Mouse (Mus musculus): ENCODE data around the gene Dyrk2. TPM values are rescaled to one million over a fixed set of nuclear protein-coding genes. Genes with fewer than 3 reads are reported as not detected.

Dyrk2 gene
- polyA plus RNA-seq, 1 experiment from 2014 or later: 14.6 TPM

DNA sequence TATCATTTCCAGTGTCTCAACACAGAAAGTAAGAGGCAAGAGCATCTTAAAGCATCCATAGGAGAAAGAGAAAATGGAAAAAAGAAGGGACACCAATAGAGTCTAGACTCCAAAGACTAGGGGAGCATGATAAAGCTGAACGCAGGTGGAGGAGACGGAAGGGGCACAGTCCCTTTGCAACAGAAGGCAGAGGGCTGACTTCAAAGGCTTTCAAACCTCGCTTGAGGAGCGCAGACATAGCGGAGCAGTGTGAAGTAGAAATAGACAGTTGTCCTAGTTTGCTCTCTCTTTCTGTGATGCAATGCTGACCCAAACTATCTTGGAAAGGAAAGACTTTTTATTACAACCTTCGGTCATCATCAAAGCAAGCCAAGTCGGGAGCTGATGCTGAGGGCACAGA, 42.9 kb downstream of the Dyrk2 start:
- Histone ChIP-seq H3K27me3 (ENCODE audit: control insufficient read depth, insufficient read depth, low read length) (no peaks in the 10 kb centered on the region), H3K9me3 (ENCODE audit: control insufficient read depth, low read length) (no peaks in the 10 kb centered on the region), H3K4me3 (replicated peaks; ENCODE audit: low read length) (no peak overlapping the region), H3K4me1 (replicated peaks; ENCODE audit: control insufficient read depth, insufficient read depth, low read length) (no peaks in the 10 kb centered on the region), H3K36me3 (replicated peaks; ENCODE audit: control insufficient read depth, insufficient read depth) (no peaks in the 10 kb centered on the region), H3K4me2 (replicated peaks) (no peak overlapping the region), H3K9ac (no peak overlapping the region), H3K27ac (no peak overlapping the region)
- 96% methylated on average over 7 of the region's 7 CpGs for WGBS
- no peak for ATAC-seq (ENCODE audit: low FRiP score)
- DNase-seq (ENCODE audit: low spot score): no peak

- Histone ChIP-seq H3K27ac (no peak overlapping the region), H3K4me3 (replicated peaks; ENCODE audit: low read length) (no peak overlapping the region), H3K9me3 (ENCODE audit: control insufficient read depth, low read length) (no peaks in the 10 kb centered on the region), H3K4me1 (replicated peaks; ENCODE audit: control insufficient read depth, insufficient read depth, low read length) (no peaks in the 10 kb centered on the region), H3K4me2 (replicated peaks) (no peak overlapping the region), H3K27me3 (ENCODE audit: control insufficient read depth, insufficient read depth, low read length) (no peaks in the 10 kb centered on the region), H3K36me3 (replicated peaks; ENCODE audit: control insufficient read depth, insufficient read depth) (no peaks in the 10 kb centered on the region), H3K9ac (no peak overlapping the region)
- no peak for ATAC-seq (ENCODE audit: low FRiP score)
- WGBS: 86% methylated on average over 8 of the region's 8 CpGs
- DNase-seq (ENCODE audit: low spot score): no peak
Observed at GRCm38 (mm10) chr10:118824830-118825229, 45.2 kb downstream of the Dyrk2 start.

- H3K36me3 ChIP-seq (replicated peaks; ENCODE audit: control insufficient read depth, insufficient read depth): no peaks in the 10 kb centered on the region
- no peak overlapping the region for H3K4me2 ChIP-seq (replicated peaks)
- no peaks in the 10 kb centered on the region for H3K27me3 ChIP-seq (ENCODE audit: control insufficient read depth, insufficient read depth, low read length)
- no peaks in the 10 kb centered on the region for H3K9me3 ChIP-seq (ENCODE audit: control insufficient read depth, low read length)
- ATAC-seq (ENCODE audit: low FRiP score) (peak; percentile 78; the same call in 1 of the 2 replicates), DNase-seq (ENCODE audit: low spot score) (peak; percentile 73)
- H3K4me1 ChIP-seq (replicated peaks; ENCODE audit: control insufficient read depth, insufficient read depth, low read length): no peaks in the 10 kb centered on the region
- H3K9ac ChIP-seq: no peak overlapping the region
- H3K4me3 ChIP-seq (replicated peaks; ENCODE audit: low read length): no peak overlapping the region
- WGBS: 29% methylated on average over 7 of the region's 7 CpGs
- no peak overlapping the region for H3K27ac ChIP-seq
Observed at GRCm38 (mm10) chr10:118820901-118821300, 49.1 kb downstream of the Dyrk2 start.

DNA sequence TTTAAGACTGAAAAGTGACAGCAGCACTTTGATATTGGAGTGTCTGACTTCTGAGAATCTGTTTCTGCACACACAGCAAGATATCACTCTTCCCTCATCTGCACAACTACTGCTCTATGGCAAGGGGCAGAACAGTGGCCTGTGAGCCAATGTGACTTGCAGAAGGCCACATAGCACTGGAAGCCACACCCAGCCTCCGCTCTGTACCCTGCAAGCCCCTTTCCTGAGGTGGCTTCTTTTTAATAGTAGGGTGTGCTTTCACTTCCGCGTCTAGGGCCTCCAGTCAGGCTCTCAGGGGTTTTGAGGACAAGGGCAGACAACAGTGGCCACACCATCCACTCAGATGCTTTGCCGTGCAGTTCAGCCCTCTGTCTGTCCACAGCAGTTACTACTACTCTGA, 50.2 kb downstream of the Dyrk2 start:
- Histone ChIP-seq H3K4me1 (replicated peaks; ENCODE audit: control insufficient read depth, insufficient read depth, low read length) (no peaks in the 10 kb centered on the region), H3K27ac (no peak overlapping the region), H3K9ac (no peak overlapping the region), H3K9me3 (ENCODE audit: control insufficient read depth, low read length) (no peaks in the 10 kb centered on the region), H3K36me3 (replicated peaks; ENCODE audit: control insufficient read depth, insufficient read depth) (no peaks in the 10 kb centered on the region), H3K4me3 (replicated peaks; ENCODE audit: low read length) (no peak overlapping the region), H3K27me3 (ENCODE audit: control insufficient read depth, insufficient read depth, low read length) (no peaks in the 10 kb centered on the region), H3K4me2 (replicated peaks) (no peak overlapping the region)
- DNase-seq (ENCODE audit: low spot score) (no peak), ATAC-seq (ENCODE audit: low FRiP score) (no peak)
- WGBS: 85% methylated on average over 4 of the region's 4 CpGs

DNA sequence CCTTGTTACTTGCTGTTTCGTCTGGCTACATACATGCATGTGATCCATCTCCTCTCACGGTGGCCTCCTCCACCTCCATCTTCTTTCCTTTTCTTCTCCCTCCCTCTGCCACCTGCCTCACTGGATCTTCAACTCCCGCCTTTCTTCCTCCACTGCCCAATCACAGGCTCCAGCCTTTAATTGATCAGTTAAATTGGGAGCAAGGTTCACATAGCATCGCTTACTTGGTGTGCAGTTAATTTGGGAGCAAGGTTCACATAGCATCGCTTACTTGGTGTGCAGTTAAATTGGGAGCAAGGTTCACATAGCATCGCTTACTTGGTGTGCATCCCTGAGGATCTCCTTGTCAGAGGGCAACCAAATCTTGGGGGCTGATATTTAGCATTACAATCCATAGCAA, 52.9 kb downstream of the Dyrk2 start:
- no peak for DNase-seq (ENCODE audit: low spot score)
- no peak overlapping the region for H3K9ac ChIP-seq
- H3K27ac ChIP-seq: no peak overlapping the region
- 91% methylated on average over 6 of the region's 6 CpGs for WGBS
- H3K9me3 ChIP-seq (ENCODE audit: control insufficient read depth, low read length): no peaks in the 10 kb centered on the region
- ATAC-seq (ENCODE audit: low FRiP score): no peak
- no peaks in the 10 kb centered on the region for H3K27me3 ChIP-seq (ENCODE audit: control insufficient read depth, insufficient read depth, low read length)
- no peaks in the 10 kb centered on the region for H3K36me3 ChIP-seq (replicated peaks; ENCODE audit: control insufficient read depth, insufficient read depth)
- no peak overlapping the region for H3K4me2 ChIP-seq (replicated peaks)
- H3K4me3 ChIP-seq (replicated peaks; ENCODE audit: low read length): no peak overlapping the region
- no peaks in the 10 kb centered on the region for H3K4me1 ChIP-seq (replicated peaks; ENCODE audit: control insufficient read depth, insufficient read depth, low read length)

DNA sequence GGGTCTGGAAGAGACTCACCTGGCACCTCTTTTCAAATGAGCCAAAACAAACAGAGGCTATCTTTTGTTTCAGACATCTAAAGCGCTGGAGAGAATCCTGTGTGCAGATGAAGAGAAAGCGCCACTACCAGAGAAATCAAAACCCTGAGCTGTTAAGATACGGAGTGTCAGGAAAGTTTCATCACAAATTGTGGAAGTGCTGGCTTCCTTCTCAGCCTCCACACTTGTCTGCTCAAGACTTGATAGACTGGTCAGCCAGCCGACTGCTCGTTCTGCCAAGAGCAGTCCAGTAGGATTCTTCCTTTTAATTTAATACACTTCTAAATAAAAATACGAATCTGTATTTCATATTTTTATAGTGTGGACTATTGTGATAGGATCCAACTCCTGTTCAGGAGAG, 58.1 kb downstream of the Dyrk2 start:
- H3K4me1 ChIP-seq (replicated peaks; ENCODE audit: control insufficient read depth, insufficient read depth, low read length): no peaks in the 10 kb centered on the region

DNA sequence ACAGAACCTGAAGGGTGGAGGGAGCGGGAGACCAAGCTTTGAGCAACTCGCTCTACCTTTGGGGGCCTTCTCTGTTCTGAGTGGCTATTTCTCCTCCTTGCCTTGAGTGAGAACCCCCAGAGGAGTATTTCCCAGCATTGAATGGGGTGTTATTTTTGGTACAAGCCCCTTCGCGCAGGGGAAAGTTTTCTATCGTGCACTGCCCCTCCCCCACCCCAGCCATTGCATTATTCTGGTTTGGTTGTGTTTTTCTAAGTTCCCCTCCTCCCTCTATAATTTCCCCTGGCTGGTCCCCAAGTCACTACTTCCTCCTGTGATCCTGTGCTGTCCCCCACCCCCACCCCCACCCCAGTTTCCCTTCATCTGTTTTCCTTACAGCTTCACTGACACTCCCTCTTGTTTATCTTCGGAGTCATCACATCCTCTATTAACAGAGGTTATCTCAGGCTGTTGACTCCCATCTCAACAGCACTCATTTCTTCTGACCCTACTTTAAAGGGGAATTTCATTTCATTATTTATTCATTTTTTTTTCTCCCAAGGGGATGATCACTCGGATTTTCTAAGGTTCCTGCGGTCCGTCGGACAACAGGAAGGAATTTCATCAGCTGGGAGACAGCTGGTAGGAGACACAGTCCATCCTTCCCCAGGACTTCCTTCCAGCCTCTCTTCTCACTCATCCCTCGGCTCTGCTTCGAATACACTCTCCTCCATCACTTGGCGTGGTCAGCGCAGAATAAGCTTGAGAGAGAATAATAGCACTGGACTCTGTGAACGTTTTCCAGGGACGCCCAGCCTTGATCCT, 58.9 kb downstream of the Dyrk2 start:
- Histone ChIP-seq H3K9me3 (ENCODE audit: control insufficient read depth, low read length) (no peaks in the 10 kb centered on the region), H3K4me3 (replicated peaks; ENCODE audit: low read length) (no peak overlapping the region), H3K27ac (no peak overlapping the region), H3K4me1 (replicated peaks; ENCODE audit: control insufficient read depth, insufficient read depth, low read length) (no peaks in the 10 kb centered on the region), H3K27me3 (ENCODE audit: control insufficient read depth, insufficient read depth, low read length) (no peaks in the 10 kb centered on the region), H3K36me3 (replicated peaks; ENCODE audit: control insufficient read depth, insufficient read depth) (no peaks in the 10 kb centered on the region), H3K4me2 (replicated peaks) (no peak overlapping the region), H3K9ac (no peak overlapping the region)
- DNase-seq (ENCODE audit: low spot score) (no peak), ATAC-seq (ENCODE audit: low FRiP score) (no peak)
- WGBS: 61% methylated on average over 16 of the region's 16 CpGs

More for the DNA sequence above, 58.1 kb downstream of the Dyrk2 start:
- H3K9ac ChIP-seq: no peak overlapping the region
- ATAC-seq (ENCODE audit: low FRiP score): no peak
- DNase-seq (ENCODE audit: low spot score): no peak
- no peaks in the 10 kb centered on the region for H3K9me3 ChIP-seq (ENCODE audit: control insufficient read depth, low read length)
- no peak overlapping the region for H3K27ac ChIP-seq
- WGBS: 83% methylated on average over 6 of the region's 6 CpGs
- H3K4me3 ChIP-seq (replicated peaks; ENCODE audit: low read length): no peak overlapping the region
- H3K27me3 ChIP-seq (ENCODE audit: control insufficient read depth, insufficient read depth, low read length): no peaks in the 10 kb centered on the region
- H3K36me3 ChIP-seq (replicated peaks; ENCODE audit: control insufficient read depth, insufficient read depth): no peaks in the 10 kb centered on the region
- no peak overlapping the region for H3K4me2 ChIP-seq (replicated peaks)

Measured in hindbrain, embryonic 14.5 days (tissue).